Mouse (Mus musculus): Measurements from ENCODE around the gene Pdk4.

The Pdk4 gene

GRCm38 (mm10) chr6:5444331-5444898 is 51.7 kb downstream of the Pdk4 start:
- DNase-seq (ENCODE audit: low spot score) = no peak

DNA sequence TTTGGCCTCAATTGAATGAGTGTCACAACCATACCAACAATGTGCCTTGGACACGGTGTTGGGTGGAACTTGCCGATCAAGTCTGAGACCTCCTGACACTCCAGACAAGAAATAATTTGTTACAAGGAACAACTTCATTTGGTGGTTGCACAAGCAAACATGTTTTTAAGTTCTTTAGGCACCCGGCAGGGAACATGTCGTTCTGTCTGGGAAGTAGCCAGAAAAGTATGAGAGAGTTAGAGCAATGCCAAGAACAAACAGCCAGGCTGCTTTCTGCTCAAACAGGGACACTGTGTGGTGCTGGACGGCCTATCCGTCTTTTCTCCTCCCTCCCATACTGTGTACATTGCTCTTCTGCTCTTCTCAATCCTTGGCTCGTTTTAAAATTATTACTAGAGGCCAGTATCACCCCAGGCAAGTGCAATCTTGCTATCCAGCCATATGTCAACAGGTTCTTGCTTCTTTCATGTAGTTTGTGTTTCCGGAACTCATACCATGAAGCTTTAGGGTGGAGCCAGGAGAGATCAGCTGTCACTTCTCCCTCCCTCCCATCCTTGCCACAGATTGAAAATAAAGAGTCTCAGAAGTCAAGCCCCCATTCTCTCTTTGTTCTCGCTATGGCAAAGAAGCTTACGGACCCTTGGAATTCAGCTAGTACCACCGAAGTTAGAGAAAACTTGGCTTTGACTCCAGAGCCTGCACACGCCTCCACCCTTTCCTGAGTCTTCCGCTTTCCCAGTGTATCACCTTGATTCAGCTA is 52.8 kb downstream of the Pdk4 start:
- DNase-seq (ENCODE audit: low spot score) = peak; percentile 17

GRCm38 (mm10) chr6:5442316-5443085 is 53.6 kb downstream of the Pdk4 start:
- no peak for DNase-seq (ENCODE audit: low spot score)

GRCm38 (mm10) chr6:5441221-5441620 is 54.9 kb downstream of the Pdk4 start:
- DNase-seq (ENCODE audit: low spot score) = no peak

- no peak for DNase-seq (ENCODE audit: low spot score)
Measured at GRCm38 (mm10) chr6:5437757-5438156, 58.4 kb downstream of the Pdk4 start.

DNA sequence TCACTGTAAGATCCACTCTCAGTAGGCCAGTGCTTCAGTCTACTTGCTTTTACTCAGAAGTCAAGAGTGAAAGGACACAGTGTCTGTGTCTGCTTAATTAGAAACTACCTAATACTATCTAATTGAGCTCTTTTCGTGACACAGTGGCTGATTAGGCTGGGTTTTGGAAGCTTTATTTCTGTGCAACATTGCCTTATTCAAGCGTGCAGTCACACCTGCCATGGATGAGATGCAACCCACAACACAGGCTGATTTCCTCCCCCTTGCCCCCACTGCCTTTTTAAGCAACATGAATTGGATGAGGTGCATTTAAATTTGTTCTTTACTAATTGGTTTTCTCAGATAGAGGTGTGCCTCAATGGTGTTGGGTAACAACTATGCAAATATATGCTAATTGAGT is 62.2 kb downstream of the Pdk4 start:
- no peak for DNase-seq (ENCODE audit: low spot score)

All from left cerebral cortex, adult 11 months (tissue).